Mouse (Mus musculus) megakaryocyte, embryonic 14.5 days (primary cell): Measurements from ENCODE around the gene Fsip1.

Experiments
- FLI1 ChIP-seq: IDR thresholded peaks from 2 replicates; pipeline ENCODE4 v1.6.1; 2012; ENCODE audit warnings: low read length, inconsistent platforms, mixed read lengths
- GATA1 ChIP-seq: IDR thresholded peaks from 3 replicates; pipeline ENCODE4 v1.6.1; 2012; ENCODE audit warnings: mixed read lengths, low read length, inconsistent platforms, borderline replicate concordance

- TF ChIP-seq GATA1 (no peak), FLI1 (no peak)
These were observed 13.4 kb upstream of the Fsip1 start for GRCm38 (mm10) chr2:118270213-118270612.
